Mouse (Mus musculus) MEL-GATA-1-ER (cell line): ENCODE measurements around the gene Padi1.

Experiments used
- DNase-seq: peaks from one replicate; pipeline ENCODE4 v3.0.0-alpha.2; 2012; ENCODE audit warnings: low read depth; ENCODE audit errors: extremely low read depth

Gene Padi1

DNA sequence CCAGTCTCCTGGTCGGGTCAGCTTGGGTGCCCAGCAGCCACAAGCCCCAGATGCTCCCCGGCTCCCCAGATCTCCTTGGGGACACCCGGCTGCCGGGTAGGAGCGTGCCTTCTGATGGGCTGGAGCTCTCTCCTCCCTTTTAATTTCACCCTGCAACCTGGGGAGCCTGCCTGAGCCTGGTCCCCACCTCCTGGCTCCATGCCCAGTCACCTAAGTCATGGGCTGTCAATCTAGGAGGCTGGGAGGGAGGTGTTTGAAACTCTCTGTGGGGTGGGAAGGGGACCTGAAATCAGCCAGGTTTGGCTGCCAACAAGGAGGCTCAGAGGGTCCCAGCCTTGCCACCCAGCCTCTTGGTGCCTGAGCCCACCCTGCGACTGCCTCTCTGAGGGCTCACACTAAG lies at the start of gene Padi1:
Gene Padi1 (minus strand): TSS at position 113 of the 400 bp plus-strand sequence.
- DNase-seq: no peak

- DNase-seq: no peak
Observed at GRCm38 (mm10) chr4:140892163-140892530, 46.6 kb upstream of the Padi1 start.

DNA sequence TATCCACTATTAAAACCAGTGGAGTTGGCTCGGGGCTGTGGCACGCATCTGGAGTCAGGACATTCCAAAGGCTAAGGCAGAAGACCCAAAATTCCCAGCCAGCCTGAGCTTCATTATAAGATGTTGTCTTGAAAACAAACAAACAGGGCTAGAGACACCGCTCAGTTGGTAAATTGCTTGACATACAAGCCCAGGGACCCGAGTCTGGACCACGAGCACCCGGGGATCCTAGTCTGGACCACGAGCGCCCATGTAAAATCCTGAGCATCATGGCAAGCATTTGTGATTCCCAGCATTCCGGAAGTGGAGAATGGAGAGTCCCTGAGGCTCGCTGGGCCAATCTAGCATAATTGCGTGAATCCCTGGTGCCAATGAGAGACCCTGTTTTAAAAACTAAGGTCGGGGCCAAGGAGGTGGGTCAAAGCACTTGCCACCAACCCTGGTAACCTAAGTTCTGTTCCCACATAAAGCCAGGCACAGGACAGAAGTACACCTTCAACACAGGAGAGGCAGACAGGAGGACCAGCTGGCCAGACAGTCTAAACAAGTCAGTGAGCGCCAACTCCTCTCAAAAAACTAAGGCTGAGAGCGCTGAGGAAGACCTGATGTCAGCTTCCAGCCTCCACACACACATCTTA lies 46.1 kb upstream of the Padi1 start:
- DNase-seq: no peak

- DNase-seq: no peak
Observed at GRCm38 (mm10) chr4:140883852-140884251, 38.3 kb upstream of the Padi1 start.

- DNase-seq: no peak
Observed at GRCm38 (mm10) chr4:140882981-140883380, 37.4 kb upstream of the Padi1 start.

DNA sequence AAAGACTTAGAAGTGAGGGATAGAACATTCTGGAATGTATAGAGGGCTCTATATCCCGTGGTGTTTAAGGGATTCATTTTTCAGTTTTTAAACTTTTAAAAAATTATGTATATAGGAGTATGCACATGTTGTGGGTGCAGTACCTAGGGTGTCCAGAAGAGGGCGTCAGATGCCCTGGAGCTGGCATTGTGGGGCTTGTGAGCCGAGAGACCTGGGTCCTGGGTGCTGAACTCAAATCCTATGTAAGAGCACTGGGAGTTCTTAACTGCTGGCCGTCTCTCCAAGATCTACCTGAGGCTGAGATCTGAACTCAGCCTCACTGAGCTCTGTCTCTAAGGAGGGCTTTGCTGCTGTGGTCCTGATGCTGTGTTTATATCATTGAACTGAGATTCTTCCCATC lies 36.8 kb upstream of the Padi1 start:
- no peak for DNase-seq

DNA sequence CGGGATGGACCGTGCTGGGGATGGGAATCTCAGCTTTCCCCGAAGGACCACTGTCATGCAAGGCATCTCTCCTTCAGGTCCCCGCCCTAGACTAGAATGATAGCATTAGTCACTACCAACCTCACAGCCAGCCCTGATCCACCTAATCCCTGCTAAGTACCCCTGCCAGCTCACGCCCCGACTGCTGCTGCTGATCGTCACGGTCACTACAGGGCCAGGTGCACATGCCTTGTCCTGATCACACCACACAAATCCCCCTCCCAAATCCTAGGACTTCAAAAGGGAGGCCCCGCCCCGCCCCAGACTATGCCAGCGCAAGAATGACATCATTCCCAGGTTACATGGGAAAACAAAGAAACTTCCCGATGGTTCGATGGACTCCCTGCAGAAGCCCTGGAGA lies 36.2 kb upstream of the Padi1 start:
- no peak for DNase-seq

DNA sequence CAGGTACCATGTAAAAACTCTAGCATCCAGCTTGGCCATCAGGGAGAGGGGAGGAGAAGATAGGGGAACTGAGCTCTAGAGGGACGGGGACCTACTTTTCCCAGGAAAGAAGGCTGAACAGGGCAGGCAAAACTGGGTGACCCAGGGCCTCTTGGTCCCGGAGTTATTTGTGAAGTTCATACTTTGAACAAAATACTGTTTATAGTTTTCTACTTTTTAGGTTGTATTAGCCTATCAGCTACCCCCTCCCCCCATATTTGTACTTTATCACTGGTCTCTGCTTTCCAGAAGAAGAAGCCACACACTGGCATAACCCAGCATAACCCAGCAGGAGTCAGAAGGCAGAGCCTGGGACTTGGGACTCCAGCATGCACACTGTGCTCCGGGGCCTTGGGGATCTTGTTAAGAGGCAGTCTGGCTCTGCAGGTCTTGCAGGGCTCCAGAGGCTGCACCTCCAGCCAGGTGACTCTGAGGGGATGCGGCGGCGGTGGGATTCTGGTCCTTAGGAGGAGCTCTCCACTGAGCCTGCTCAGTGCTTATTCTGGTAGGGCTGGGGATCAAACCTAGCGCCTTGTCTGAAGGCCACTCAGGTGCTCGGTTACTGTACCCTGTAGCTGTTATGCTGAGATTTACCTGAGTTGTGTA lies 35.6 kb upstream of the Padi1 start:
- no peak for DNase-seq

DNA sequence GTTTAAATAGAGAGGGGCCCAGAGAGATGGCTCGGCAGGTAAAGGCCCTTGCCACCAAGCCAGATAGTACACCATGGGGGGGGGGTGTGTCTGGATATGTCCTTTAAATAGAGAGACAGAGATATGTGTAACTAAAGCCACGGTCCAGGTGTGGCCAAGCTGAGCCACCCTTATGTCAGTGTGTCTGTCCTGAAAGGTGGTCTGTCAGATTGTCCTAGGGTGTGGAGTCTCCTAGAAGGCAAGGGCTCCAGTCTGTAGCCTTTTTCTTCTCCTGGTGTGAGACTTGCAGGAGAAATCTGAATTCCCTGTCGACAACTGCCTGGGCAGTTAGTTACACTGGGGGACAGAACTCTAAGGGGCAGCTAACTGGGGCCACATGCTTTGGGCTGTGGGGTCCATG lies 34.6 kb upstream of the Padi1 start:
- no peak for DNase-seq

DNA sequence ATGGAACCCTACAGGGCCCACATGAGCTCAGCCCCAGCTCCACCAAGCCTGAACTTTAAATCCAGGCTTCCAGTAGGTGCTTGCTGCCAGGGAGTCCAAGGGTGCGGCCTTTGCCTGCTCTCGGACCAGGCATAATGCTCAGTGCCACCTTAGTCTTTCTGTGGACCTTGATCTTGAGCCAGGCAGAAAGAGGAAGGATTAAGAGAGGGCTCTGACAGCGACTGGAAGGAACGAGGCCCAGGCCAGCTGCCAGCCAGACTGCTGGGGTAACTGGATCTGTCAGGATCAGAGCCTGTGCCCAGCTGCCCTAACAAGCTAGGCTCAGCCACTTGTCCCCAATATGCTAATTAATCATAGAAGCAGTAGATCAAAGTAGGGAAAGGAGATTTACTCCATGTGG lies 34.2 kb upstream of the Padi1 start:
- DNase-seq: no peak

DNA sequence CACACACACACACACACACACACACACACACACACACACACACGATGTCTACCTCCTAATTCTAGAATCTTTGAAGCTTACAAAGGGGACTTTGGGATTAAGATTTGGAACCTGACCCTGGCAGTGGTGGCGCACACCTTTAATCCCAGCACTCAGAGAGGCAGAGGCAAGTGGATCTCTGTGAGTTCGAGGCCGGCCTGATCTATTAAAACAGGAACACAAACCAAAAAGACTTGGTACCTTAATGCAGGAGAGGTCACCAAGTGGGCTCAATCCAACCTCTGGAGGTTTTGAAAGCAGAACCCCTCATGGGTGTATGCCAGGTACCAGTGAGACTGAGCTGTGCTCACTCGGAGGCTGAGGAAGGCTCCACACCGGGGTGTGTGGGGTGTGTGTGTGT lies 33.5 kb upstream of the Padi1 start:
- no peak for DNase-seq

GRCm38 (mm10) chr4:140878655-140879054 lies 33.1 kb upstream of the Padi1 start:
- no peak for DNase-seq

- DNase-seq: no peak
Observed at GRCm38 (mm10) chr4:140877441-140877840, 31.9 kb upstream of the Padi1 start.

DNA sequence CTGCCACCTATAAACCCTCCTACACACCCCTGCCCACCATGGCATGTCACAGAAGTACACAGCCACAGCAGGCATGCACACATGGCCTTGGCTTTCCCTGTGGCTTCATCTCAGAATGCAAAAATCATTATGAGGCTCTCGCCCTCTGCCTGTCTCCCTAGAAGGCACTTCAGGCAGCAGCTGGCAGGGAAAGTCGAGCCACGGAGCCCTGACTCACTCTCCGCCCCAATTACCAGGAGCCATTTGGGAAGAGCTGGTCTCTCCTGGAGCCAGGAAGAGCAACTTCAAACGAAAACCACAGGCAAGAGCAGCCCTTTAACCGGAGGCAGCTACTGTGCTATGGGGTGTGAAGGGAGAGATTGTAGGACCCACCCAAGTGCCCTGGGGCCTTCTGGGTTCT lies 31.1 kb upstream of the Padi1 start:
- no peak for DNase-seq

- no peak for DNase-seq
Observed at GRCm38 (mm10) chr4:140876161-140876560, 30.6 kb upstream of the Padi1 start.

DNA sequence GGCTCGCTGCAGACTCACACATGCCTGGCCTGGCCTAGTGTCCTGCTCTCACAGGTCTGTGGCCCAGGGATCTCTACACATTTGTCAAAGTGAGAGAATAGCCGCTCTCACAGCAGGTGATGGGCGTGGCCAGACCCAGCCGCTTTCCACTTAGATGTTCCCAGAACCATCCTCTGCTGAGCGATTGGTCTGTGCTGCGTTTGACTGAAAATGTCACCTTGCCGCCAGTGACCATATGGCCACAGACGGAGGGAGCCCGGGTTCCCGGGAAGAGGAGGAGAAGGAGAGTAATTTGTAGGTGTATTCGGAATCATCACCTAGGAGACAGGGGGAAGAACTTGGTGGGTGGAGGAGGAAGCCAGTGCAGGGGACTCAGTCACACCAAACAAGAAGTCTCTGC lies 27.4 kb upstream of the Padi1 start:
- no peak for DNase-seq

DNA sequence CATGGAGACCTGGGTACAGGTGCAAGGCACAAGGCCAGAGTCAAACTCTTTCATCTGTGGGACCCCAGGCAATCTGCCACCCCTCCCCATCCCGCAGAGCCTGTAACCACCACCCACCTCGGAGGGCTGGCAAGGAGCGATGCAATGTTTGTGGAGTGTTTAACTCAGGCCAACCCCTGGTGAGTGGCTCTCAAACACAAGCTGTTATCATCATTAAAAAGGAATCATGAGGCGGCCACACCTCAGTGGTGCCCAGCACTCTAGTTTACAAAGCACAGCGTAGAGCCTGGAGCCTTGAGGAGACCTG lies 27.1 kb upstream of the Padi1 start:
- no peak for DNase-seq

DNA sequence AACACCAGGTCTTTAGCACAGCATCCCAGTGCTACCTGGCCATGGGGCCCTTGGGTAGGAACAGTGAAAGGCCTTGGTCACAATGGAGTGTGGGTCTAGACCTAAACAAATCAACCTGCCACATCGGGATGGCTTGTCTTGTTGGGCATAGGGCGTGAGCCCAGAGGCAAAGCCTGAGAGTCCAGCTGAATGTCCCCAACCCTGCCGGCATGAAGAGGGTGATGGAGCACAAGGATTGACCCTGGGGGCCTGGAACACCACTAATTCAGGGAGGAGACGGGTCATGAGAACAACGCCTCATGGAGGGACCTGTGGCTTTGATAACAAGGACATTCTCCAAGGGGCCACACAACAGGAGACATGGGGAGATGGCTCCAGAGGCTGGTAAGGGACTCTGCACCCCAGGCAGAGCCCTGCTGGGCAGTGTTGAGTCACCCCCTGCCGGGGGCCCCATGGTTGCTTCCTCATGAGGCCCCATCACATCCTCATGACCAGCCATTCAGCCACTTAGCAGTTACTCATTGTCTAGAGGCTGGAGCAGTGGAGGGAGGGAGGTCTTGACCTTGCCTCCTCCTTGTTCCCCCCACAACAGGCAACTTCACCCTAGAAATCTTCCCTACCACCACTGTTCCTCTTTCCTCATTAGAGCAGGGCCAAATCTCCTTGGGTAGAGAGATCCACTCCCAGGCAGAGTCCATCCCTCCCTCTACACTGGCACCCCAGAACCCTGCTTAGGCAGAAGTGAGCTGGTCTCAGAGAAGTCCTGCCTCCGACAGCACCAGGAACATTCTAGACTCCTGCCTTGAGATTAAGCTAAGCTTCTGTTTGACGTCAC lies 26.5 kb upstream of the Padi1 start:
- DNase-seq: no peak

DNA sequence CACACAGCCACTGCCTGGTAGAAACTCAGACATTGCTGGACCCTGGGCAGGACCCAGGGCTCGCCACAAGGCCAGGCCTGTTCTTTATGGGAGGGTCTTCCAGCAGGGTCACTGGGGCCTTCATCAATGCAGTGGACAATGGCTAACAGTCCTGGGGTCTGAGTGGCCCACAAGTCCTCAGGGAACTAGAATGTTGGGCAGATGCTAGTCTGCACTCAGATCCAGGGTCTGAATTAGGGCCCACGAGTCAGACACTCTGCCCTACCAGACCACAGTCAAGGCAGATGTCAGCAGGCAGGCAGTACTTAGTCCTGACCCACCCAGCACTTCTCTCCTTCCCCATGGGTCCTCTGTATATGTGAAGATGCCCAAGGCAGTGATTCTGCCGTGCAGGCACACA lies 25.8 kb upstream of the Padi1 start:
- no peak for DNase-seq

GRCm38 (mm10) chr4:140870876-140871275 lies 25.3 kb upstream of the Padi1 start:
- no peak for DNase-seq

GRCm38 (mm10) chr4:140869945-140870344 lies 24.4 kb upstream of the Padi1 start:
- no peak for DNase-seq

DNA sequence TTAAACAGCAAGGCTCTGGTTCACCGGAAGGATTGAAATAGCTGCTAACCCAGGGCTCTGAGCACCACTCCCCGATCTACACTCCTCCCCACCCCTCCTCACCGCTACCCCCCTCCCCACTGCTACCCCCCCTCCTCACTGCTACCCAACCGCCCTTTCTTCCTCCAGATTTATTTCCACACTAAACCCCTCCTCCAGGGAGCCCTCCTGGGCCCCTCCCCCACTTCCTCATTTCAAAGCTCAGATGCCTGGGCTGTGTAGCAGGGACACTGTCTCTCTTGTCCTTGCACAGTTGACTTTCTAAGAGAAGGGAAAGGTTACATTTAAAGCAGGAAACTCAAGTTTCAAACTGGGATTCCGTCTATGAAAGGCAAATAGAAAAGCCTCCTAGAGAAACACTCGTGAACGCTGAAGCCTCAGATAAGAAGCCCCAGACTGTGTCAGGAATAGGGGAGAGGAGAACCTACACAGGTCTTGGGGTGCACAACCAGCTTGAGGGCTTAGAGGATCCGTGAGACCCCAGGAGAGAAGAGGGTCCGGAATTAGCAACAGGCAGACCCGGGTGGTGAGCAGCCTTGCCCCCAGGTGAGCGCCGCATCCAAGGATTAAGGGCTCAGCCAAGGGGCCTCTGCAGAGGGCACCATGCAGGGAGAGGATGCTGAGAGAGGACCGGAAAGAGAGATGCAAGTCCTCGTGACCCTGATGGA lies 23.1 kb upstream of the Padi1 start:
- DNase-seq: no peak
